Mouse (Mus musculus): ENCODE measurements around the gene Ociad1.

DNA sequence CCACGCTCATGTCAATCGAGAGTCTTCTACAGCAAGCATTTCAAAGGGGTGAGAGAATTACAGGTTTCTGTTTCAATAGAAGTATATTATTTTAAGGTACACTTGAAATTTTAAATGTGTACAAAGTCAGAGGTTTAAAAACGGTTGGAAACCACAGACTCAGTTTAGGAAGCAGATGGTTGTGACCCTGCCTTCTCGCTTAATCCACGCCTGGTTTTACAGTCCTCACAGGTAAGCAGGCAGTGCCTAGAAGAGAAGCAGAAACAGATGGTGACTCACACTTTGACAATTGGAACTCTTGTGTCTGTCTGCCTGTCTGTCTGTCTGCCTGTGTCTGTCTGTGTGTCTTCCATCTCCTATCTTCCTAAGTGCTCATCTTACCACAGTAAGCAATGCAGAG, 31.0 kb downstream of the Ociad1 start:
- TF ChIP-seq CTCF (conservative IDR thresholded peaks at IDR 0.05; ENCODE audit: insufficient read depth, insufficient read length, low read depth, low read length) (no peak), POLR2A (IDR thresholded peaks at IDR 0.05; ENCODE audit: low read depth, low read length) (no peak)

All from kidney, adult 2 months (tissue).